Mouse (Mus musculus) urinary bladder, postnatal 10 days (tissue): ENCODE data around the gene Prr12.

Source experiments
- DNase-seq: peaks from one replicate; pipeline ENCODE4 v3.0.0; 2022; ENCODE audit warnings: low spot score

The Prr12 gene

GRCm38 (mm10) chr7:45050945-45051600 lies 1.6 kb downstream of the Prr12 start:
- DNase-seq: no peak

- no peak for DNase-seq
These were observed 3.6 kb downstream of the Prr12 start for GRCm38 (mm10) chr7:45048923-45049657.

- no peak for DNase-seq
These were observed 4.4 kb downstream of the Prr12 start for GRCm38 (mm10) chr7:45048001-45048890.

- no peak for DNase-seq
These were observed 5.2 kb downstream of the Prr12 start for GRCm38 (mm10) chr7:45047491-45047890.

- no peak for DNase-seq
These were observed 5.8 kb downstream of the Prr12 start for GRCm38 (mm10) chr7:45046853-45047350.

- DNase-seq: no peak
These were observed 6.9 kb downstream of the Prr12 start for GRCm38 (mm10) chr7:45045741-45046140.

- no peak for DNase-seq
These were observed 9.4 kb downstream of the Prr12 start for GRCm38 (mm10) chr7:45043307-45043706.

GRCm38 (mm10) chr7:45040851-45041250 lies 11.8 kb downstream of the Prr12 start:
- no peak for DNase-seq

GRCm38 (mm10) chr7:45038411-45038810 lies 14.3 kb downstream of the Prr12 start:
- DNase-seq: no peak

- no peak for DNase-seq
These were observed 14.8 kb downstream of the Prr12 start for GRCm38 (mm10) chr7:45037720-45038361.

- no peak for DNase-seq
These were observed 16.0 kb downstream of the Prr12 start for GRCm38 (mm10) chr7:45036702-45037101.

GRCm38 (mm10) chr7:45035631-45036030 lies 17.1 kb downstream of the Prr12 start:
- DNase-seq: no peak

GRCm38 (mm10) chr7:45033722-45034359 lies 18.8 kb downstream of the Prr12 start:
- DNase-seq: no peak

- DNase-seq: no peak
These were observed 21.8 kb downstream of the Prr12 start for GRCm38 (mm10) chr7:45030857-45031256.

GRCm38 (mm10) chr7:45029995-45030394 lies 22.7 kb downstream of the Prr12 start:
- DNase-seq: no peak

GRCm38 (mm10) chr7:45028351-45028750 lies 24.3 kb downstream of the Prr12 start:
- no peak for DNase-seq

- DNase-seq: no peak
These were observed 24.9 kb downstream of the Prr12 start for GRCm38 (mm10) chr7:45027761-45028160.

GRCm38 (mm10) chr7:45026256-45026655 lies 26.4 kb downstream of the Prr12 start:
- DNase-seq: no peak

- no peak for DNase-seq
These were observed 27.0 kb downstream of the Prr12 start for GRCm38 (mm10) chr7:45025601-45026220.

- DNase-seq: no peak
These were observed 28.1 kb downstream of the Prr12 start for GRCm38 (mm10) chr7:45024281-45025248.
